Mouse (Mus musculus): ENCODE data around the gene Bbs12. TPM values are rescaled to one million over a fixed set of nuclear protein-coding genes. Genes with fewer than 3 reads are reported as not detected.

The Bbs12 gene
- polyA plus RNA-seq, 1 experiment from 2014 or later: 5.1 TPM

- H3K4me1 ChIP-seq (replicated peaks; ENCODE audit: control insufficient read depth, insufficient read depth, low read length): no peaks in the 10 kb centered on the region
- no peaks in the 10 kb centered on the region for H3K36me3 ChIP-seq (replicated peaks; ENCODE audit: control insufficient read depth, insufficient read depth)
- DNase-seq (ENCODE audit: low spot score) (no peak), ATAC-seq (ENCODE audit: low FRiP score) (no peak)
- no peaks in the 10 kb centered on the region for H3K9me3 ChIP-seq (ENCODE audit: control insufficient read depth, low read length)
- H3K27me3 ChIP-seq (ENCODE audit: control insufficient read depth, insufficient read depth, low read length): no peaks in the 10 kb centered on the region
- H3K27ac ChIP-seq: no peak overlapping the region
- no peak overlapping the region for H3K4me3 ChIP-seq (replicated peaks; ENCODE audit: low read length)
- H3K9ac ChIP-seq: no peak overlapping the region
- WGBS: 90% methylated on average over 4 of the region's 4 CpGs
- no peak overlapping the region for H3K4me2 ChIP-seq (replicated peaks)
Measured at GRCm38 (mm10) chr3:37283234-37283633, 29.1 kb upstream of the Bbs12 start.

- Histone ChIP-seq H3K9me3 (ENCODE audit: control insufficient read depth, low read length) (no peaks in the 10 kb centered on the region), H3K36me3 (replicated peaks; ENCODE audit: control insufficient read depth, insufficient read depth) (no peaks in the 10 kb centered on the region), H3K4me2 (replicated peaks) (no peak overlapping the region), H3K27ac (no peak overlapping the region), H3K27me3 (ENCODE audit: control insufficient read depth, insufficient read depth, low read length) (no peaks in the 10 kb centered on the region), H3K9ac (no peak overlapping the region), H3K4me3 (replicated peaks; ENCODE audit: low read length) (no peak overlapping the region), H3K4me1 (replicated peaks; ENCODE audit: control insufficient read depth, insufficient read depth, low read length) (no peaks in the 10 kb centered on the region)
- WGBS: 98% methylated on average over 2 of the region's 2 CpGs
- DNase-seq (ENCODE audit: low spot score) (no peak), ATAC-seq (ENCODE audit: low FRiP score) (no peak)
Measured at GRCm38 (mm10) chr3:37289237-37289636, 23.1 kb upstream of the Bbs12 start.

GRCm38 (mm10) chr3:37290881-37291541 is 21.3 kb upstream of the Bbs12 start:
- Histone ChIP-seq H3K9ac (no peak overlapping the region), H3K4me3 (replicated peaks; ENCODE audit: low read length) (no peak overlapping the region), H3K4me2 (replicated peaks) (no peak overlapping the region), H3K4me1 (replicated peaks; ENCODE audit: control insufficient read depth, insufficient read depth, low read length) (no peaks in the 10 kb centered on the region), H3K27me3 (ENCODE audit: control insufficient read depth, insufficient read depth, low read length) (no peaks in the 10 kb centered on the region), H3K27ac (no peak overlapping the region), H3K36me3 (replicated peaks; ENCODE audit: control insufficient read depth, insufficient read depth) (no peaks in the 10 kb centered on the region), H3K9me3 (ENCODE audit: control insufficient read depth, low read length) (no peaks in the 10 kb centered on the region)
- WGBS: 58% methylated on average over 7 of the region's 7 CpGs
- DNase-seq (ENCODE audit: low spot score) (no peak), ATAC-seq (ENCODE audit: low FRiP score) (peak; percentile 34; the same call in 1 of the 2 replicates)

DNA sequence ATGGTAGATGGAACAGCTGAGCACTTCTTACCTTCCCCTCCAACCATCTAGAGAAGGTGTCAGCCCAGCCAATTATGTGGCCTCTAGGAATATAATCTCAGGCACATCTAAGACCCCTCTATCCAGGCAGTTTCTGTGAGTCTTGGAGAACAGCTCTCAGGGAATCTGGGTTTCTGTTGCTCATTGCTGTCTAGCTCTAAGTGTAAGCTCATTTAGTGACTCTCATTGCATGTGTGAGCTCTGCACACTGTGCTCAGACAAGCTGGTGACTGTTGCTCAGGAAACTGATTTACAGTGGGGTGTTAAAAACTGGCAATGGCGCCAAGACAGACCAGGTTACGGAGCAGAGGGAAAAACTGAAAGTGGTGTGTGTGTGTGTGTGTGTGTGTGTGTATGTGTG is 20.4 kb upstream of the Bbs12 start:
- WGBS: 90% methylated on average over 2 of the region's 2 CpGs
- DNase-seq (ENCODE audit: low spot score) (no peak), ATAC-seq (ENCODE audit: low FRiP score) (no peak)
- Histone ChIP-seq H3K4me3 (replicated peaks; ENCODE audit: low read length) (no peak overlapping the region), H3K27me3 (ENCODE audit: control insufficient read depth, insufficient read depth, low read length) (no peaks in the 10 kb centered on the region), H3K4me1 (replicated peaks; ENCODE audit: control insufficient read depth, insufficient read depth, low read length) (no peaks in the 10 kb centered on the region), H3K27ac (no peak overlapping the region), H3K36me3 (replicated peaks; ENCODE audit: control insufficient read depth, insufficient read depth) (no peaks in the 10 kb centered on the region), H3K9me3 (ENCODE audit: control insufficient read depth, low read length) (no peaks in the 10 kb centered on the region), H3K9ac (no peak overlapping the region), H3K4me2 (replicated peaks) (no peak overlapping the region)

- Histone ChIP-seq H3K27me3 (ENCODE audit: control insufficient read depth, insufficient read depth, low read length) (no peaks in the 10 kb centered on the region), H3K9me3 (ENCODE audit: control insufficient read depth, low read length) (no peaks in the 10 kb centered on the region), H3K36me3 (replicated peaks; ENCODE audit: control insufficient read depth, insufficient read depth) (no peaks in the 10 kb centered on the region), H3K4me1 (replicated peaks; ENCODE audit: control insufficient read depth, insufficient read depth, low read length) (no peaks in the 10 kb centered on the region), H3K27ac (no peak overlapping the region), H3K4me2 (replicated peaks) (no peak overlapping the region), H3K4me3 (replicated peaks; ENCODE audit: low read length) (no peak overlapping the region), H3K9ac (no peak overlapping the region)
- DNase-seq (ENCODE audit: low spot score) (no peak), ATAC-seq (ENCODE audit: low FRiP score) (no peak)
- WGBS: 84% methylated on average over 2 of the region's 2 CpGs
Measured at GRCm38 (mm10) chr3:37292654-37293053, 19.7 kb upstream of the Bbs12 start.

DNA sequence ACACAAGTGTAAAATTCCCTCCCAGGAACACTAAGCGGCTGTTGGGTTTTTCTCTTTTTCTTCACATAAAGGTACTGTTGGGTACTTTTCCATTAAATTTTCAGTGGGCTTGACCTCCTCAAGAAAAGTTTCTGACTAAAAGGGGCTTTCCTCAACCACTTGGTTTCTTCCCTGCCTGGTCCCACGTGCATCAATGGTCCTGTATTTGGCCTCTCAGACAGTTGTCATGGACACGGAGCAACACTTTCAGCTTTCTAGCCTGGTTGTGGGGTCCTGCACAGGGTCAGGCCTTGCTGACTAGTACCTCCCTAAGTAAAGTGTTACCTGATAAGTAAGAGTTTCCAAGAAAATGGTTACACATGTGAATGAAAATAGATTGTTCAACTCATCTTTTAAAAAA is 12.9 kb upstream of the Bbs12 start:
- no peaks in the 10 kb centered on the region for H3K4me1 ChIP-seq (replicated peaks; ENCODE audit: control insufficient read depth, insufficient read depth, low read length)
- no peak overlapping the region for H3K4me2 ChIP-seq (replicated peaks)
- H3K4me3 ChIP-seq (replicated peaks; ENCODE audit: low read length): no peak overlapping the region
- ATAC-seq (ENCODE audit: low FRiP score) (no peak), DNase-seq (ENCODE audit: low spot score) (no peak)
- H3K27me3 ChIP-seq (ENCODE audit: control insufficient read depth, insufficient read depth, low read length): no peaks in the 10 kb centered on the region
- 68% methylated on average over 3 of the region's 3 CpGs for WGBS
- no peaks in the 10 kb centered on the region for H3K36me3 ChIP-seq (replicated peaks; ENCODE audit: control insufficient read depth, insufficient read depth)
- no peak overlapping the region for H3K27ac ChIP-seq
- H3K9me3 ChIP-seq (ENCODE audit: control insufficient read depth, low read length): no peaks in the 10 kb centered on the region
- H3K9ac ChIP-seq: no peak overlapping the region

GRCm38 (mm10) chr3:37302685-37303084 is 9.7 kb upstream of the Bbs12 start:
- DNase-seq (ENCODE audit: low spot score): peak; percentile 47
- Histone ChIP-seq H3K27me3 (ENCODE audit: control insufficient read depth, insufficient read depth, low read length) (no peaks in the 10 kb centered on the region), H3K4me1 (replicated peaks; ENCODE audit: control insufficient read depth, insufficient read depth, low read length) (no peaks in the 10 kb centered on the region), H3K4me2 (replicated peaks) (no peak overlapping the region), H3K36me3 (replicated peaks; ENCODE audit: control insufficient read depth, insufficient read depth) (no peaks in the 10 kb centered on the region), H3K9me3 (ENCODE audit: control insufficient read depth, low read length) (no peaks in the 10 kb centered on the region), H3K9ac (no peak overlapping the region), H3K4me3 (replicated peaks; ENCODE audit: low read length) (no peak overlapping the region), H3K27ac (no peak overlapping the region)
- WGBS: 43% methylated on average over 12 of the region's 12 CpGs
- ATAC-seq (ENCODE audit: low FRiP score): no peak

- no peak for DNase-seq (ENCODE audit: low spot score)
- Histone ChIP-seq H3K4me3 (replicated peaks; ENCODE audit: low read length) (no peak overlapping the region), H3K9me3 (ENCODE audit: control insufficient read depth, low read length) (no peaks in the 10 kb centered on the region), H3K4me2 (replicated peaks) (no peak overlapping the region), H3K4me1 (replicated peaks; ENCODE audit: control insufficient read depth, insufficient read depth, low read length) (no peaks in the 10 kb centered on the region), H3K9ac (no peak overlapping the region), H3K27me3 (ENCODE audit: control insufficient read depth, insufficient read depth, low read length) (no peaks in the 10 kb centered on the region), H3K36me3 (replicated peaks; ENCODE audit: control insufficient read depth, insufficient read depth) (no peaks in the 10 kb centered on the region), H3K27ac (no peak overlapping the region)
- no peak for ATAC-seq (ENCODE audit: low FRiP score)
- 75% methylated on average over 8 of the region's 8 CpGs for WGBS
Measured at GRCm38 (mm10) chr3:37303392-37304139, 8.8 kb upstream of the Bbs12 start.

GRCm38 (mm10) chr3:37311897-37312369 is 421 bp upstream of the Bbs12 start:
- 0 out of 2 replicates have a peak overlapping the region, but pooled peaks have one; percentile 22 for H3K27ac ChIP-seq
- peak overlapping the region; percentile 81 for H3K4me3 ChIP-seq (replicated peaks; ENCODE audit: low read length)
- no peak for DNase-seq (ENCODE audit: low spot score)
- 2% methylated on average over 10 of the region's 10 CpGs for WGBS
- H3K9me3 ChIP-seq (ENCODE audit: control insufficient read depth, low read length): no peaks in the 10 kb centered on the region
- peak overlapping the region; percentile 88 for H3K9ac ChIP-seq
- ATAC-seq (ENCODE audit: low FRiP score): no peak; the same call in 1 of the 2 replicates
- no peaks in the 10 kb centered on the region for H3K36me3 ChIP-seq (replicated peaks; ENCODE audit: control insufficient read depth, insufficient read depth)
- H3K27me3 ChIP-seq (ENCODE audit: control insufficient read depth, insufficient read depth, low read length): no peaks in the 10 kb centered on the region
- H3K4me2 ChIP-seq (replicated peaks): peak overlapping the region; percentile 68
- H3K4me1 ChIP-seq (replicated peaks; ENCODE audit: control insufficient read depth, insufficient read depth, low read length): peaks cover 7% of the 10 kb centered on the region; the same call in 1 of the 2 replicates
